Mouse (Mus musculus): Measurements from ENCODE around the gene Gpr161. TPM values are rescaled to one million over a fixed set of nuclear protein-coding genes. Genes with fewer than 3 reads are reported as not detected.

The Gpr161 gene
- polyA plus RNA-seq, 1 experiment from 2014 or later: 2.6 TPM

DNA sequence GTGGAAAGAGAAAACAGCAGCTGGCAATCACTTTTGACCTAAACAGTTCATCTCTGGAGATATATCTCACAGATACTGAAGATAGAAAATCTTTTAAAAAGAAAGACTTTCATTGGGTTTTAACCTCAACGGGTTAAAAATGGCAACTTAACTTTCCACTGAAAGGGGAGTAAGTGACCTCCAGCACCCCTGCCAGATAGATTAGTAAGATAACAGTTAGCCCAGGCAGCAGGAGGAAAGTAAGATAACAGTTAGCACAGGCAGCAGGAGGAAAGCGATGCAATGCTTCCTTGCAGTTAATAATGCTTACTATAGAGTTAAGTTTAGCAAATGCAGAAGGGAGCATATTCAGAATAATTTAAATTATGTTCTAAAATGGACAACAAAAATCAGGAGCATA is 60.8 kb downstream of the Gpr161 start:
- no peak overlapping the region for H3K27ac ChIP-seq (replicated peaks)
- WGBS: 77% methylated on average over 2 of the region's 2 CpGs
- peaks cover 6% of the 10 kb centered on the region for H3K36me3 ChIP-seq
- no peaks in the 10 kb centered on the region for H3K4me1 ChIP-seq
- H3K9me3 ChIP-seq (replicated peaks): no peaks in the 10 kb centered on the region
- no peak overlapping the region for H3K4me2 ChIP-seq
- H3K4me3 ChIP-seq (replicated peaks): no peak overlapping the region
- ATAC-seq (ENCODE audit: low FRiP score): no peak
- no peak overlapping the region for H3K9ac ChIP-seq (replicated peaks)
- H3K27me3 ChIP-seq (replicated peaks): no peaks in the 10 kb centered on the region

DNA sequence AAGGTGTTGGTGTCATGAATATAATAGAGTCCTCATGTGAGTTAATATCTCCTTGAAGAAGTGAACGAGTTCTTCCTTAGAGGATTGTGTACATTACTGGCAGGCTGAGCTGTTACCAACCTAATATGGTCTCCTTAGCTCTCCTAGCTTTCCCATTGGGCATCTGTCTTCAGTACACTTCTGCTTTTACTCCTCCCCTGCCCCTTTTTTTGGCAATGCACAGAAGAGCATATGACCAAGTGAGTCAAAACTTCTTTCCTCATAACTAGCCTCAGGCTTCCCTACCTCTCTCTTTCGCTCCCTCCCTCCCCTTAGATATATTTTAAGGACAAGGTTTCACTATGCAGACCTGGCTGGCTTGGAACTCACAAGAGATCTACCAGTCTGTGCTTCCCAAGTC is 67.7 kb downstream of the Gpr161 start:
- no peak for ATAC-seq (ENCODE audit: low FRiP score)
- H3K27ac ChIP-seq (replicated peaks): no peak overlapping the region
- 93% methylated on average over 2 of the region's 2 CpGs for WGBS
- no peak overlapping the region for H3K4me3 ChIP-seq (replicated peaks)
- no peaks in the 10 kb centered on the region for H3K9me3 ChIP-seq (replicated peaks)
- H3K27me3 ChIP-seq (replicated peaks): no peaks in the 10 kb centered on the region
- no peaks in the 10 kb centered on the region for H3K4me1 ChIP-seq
- H3K4me2 ChIP-seq: no peak overlapping the region
- H3K36me3 ChIP-seq: peaks cover 3% of the 10 kb centered on the region; the same call in 1 of the 2 replicates
- no peak overlapping the region for H3K9ac ChIP-seq (replicated peaks)

DNA sequence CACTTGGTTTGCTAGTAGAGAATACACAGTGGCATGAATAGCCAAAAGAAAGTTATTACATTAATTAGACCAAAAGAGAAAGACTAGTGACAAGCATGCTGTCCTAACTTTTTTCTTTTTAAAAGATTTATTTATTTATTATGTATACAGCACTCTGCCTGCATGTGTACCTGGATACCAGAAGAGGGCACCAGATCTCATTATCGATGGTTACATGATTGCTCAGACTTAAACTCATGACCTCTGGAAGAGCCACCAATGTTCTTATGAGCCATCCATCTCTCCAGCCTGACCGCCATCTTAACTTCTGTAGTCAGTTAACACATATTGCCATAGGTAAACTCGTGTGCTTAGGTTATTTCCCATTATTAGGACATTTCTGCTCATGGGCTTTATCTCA is 69.5 kb downstream of the Gpr161 start:
- H3K36me3 ChIP-seq: peaks cover 3% of the 10 kb centered on the region; the same call in 1 of the 2 replicates
- no peak overlapping the region for H3K27ac ChIP-seq (replicated peaks)
- H3K9ac ChIP-seq (replicated peaks): no peak overlapping the region
- no peaks in the 10 kb centered on the region for H3K27me3 ChIP-seq (replicated peaks)
- ATAC-seq (ENCODE audit: low FRiP score): no peak
- no peaks in the 10 kb centered on the region for H3K4me1 ChIP-seq
- no peak overlapping the region for H3K4me2 ChIP-seq
- H3K4me3 ChIP-seq (replicated peaks): no peak overlapping the region
- no peaks in the 10 kb centered on the region for H3K9me3 ChIP-seq (replicated peaks)
- 90% methylated on average over 3 of the region's 3 CpGs for WGBS

DNA sequence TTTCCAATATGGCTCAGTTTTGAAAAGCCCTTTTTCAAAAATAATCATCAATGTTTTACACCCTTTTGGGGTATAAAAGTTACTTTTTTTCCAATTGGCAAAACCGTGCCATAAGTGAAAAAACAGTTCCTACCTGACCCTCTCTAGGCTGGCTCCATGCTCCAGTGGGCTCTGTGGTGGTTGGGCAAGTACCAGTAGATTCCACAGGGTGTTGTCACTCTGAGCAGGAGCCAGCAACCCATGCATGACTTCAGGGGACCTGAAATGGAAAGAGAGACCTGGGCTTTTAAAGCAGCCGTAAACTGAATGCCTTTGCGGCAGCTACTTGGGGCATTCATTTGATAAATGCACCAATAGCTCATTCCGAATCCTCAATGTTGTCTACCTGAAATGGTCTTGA is 75.4 kb downstream of the Gpr161 start:
- 87% methylated on average over 4 of the region's 4 CpGs for WGBS
- H3K36me3 ChIP-seq: peaks cover 3% of the 10 kb centered on the region; the same call in 1 of the 2 replicates

DNA sequence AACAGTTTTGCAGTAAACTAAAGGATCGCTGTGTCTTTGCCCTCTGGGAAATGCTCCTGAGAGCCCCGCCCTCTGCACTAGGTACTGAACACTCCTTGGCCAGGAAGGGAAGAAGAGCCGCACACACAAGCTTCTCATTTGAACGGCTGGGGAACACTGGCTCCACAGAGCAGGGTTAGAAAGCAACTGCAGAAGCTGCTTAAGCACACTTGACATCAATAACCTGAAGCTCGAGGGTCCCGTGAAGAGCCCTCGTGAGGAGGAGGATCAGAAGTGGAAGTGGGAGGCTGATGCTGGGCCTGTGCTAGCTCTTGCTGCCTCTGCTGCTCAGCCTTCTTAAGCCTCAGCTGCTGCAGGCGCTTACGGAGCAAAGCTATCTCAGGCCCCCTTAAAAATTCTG is 78.2 kb downstream of the Gpr161 start:
- ATAC-seq (ENCODE audit: low FRiP score): no peak

More for the DNA sequence above, 75.4 kb downstream of the Gpr161 start:
- Histone ChIP-seq H3K4me2 (no peak overlapping the region), H3K9me3 (replicated peaks) (no peaks in the 10 kb centered on the region), H3K9ac (replicated peaks) (no peak overlapping the region), H3K27ac (replicated peaks) (no peak overlapping the region), H3K27me3 (replicated peaks) (no peaks in the 10 kb centered on the region), H3K4me3 (replicated peaks) (no peak overlapping the region), H3K4me1 (no peaks in the 10 kb centered on the region)
- no peak for ATAC-seq (ENCODE audit: low FRiP score)

More for the DNA sequence above, 78.2 kb downstream of the Gpr161 start:
- no peaks in the 10 kb centered on the region for H3K4me1 ChIP-seq
- H3K36me3 ChIP-seq: no peaks in the 10 kb centered on the region
- no peaks in the 10 kb centered on the region for H3K27me3 ChIP-seq (replicated peaks)
- H3K4me2 ChIP-seq: no peak overlapping the region
- 75% methylated on average over 9 of the region's 9 CpGs for WGBS
- H3K4me3 ChIP-seq (replicated peaks): no peak overlapping the region
- no peak overlapping the region for H3K9ac ChIP-seq (replicated peaks)
- no peak overlapping the region for H3K27ac ChIP-seq (replicated peaks)
- no peaks in the 10 kb centered on the region for H3K9me3 ChIP-seq (replicated peaks)

Other genes starting within 250 kb of the Gpr161 start
- gene Tbx19, start 135.0 kb upstream of the Gpr161 start, polyA plus RNA-seq (2015; fragmentation: Nextera tagmentation; extraction: Ambion mirVana): 0.36 TPM in 1 of 2 replicates, not detected in the other
- gene Sft2d2, start 101.4 kb upstream of the Gpr161 start, polyA plus RNA-seq (2015; fragmentation: Nextera tagmentation; extraction: Ambion mirVana): 4.4 and 7.9 TPM in 2 replicates
- gene Tiprl, start 58.8 kb upstream of the Gpr161 start, polyA plus RNA-seq (2015; fragmentation: Nextera tagmentation; extraction: Ambion mirVana): 126 and 138 TPM in 2 replicates
- gene Dcaf6, start 164.7 kb downstream of the Gpr161 start, polyA plus RNA-seq (2015; fragmentation: Nextera tagmentation; extraction: Ambion mirVana): 16.0 and 16.6 TPM in 2 replicates
- 216 and 252 TPM in 2 replicates for gene Mpc2, start 164.8 kb downstream of the Gpr161 start, polyA plus RNA-seq (2015; fragmentation: Nextera tagmentation; extraction: Ambion mirVana)
- 0.49 and 0.66 TPM in 2 replicates for gene Adcy10, start 189.4 kb downstream of the Gpr161 start, polyA plus RNA-seq (2015; fragmentation: Nextera tagmentation; extraction: Ambion mirVana)

All from neural tube, embryonic 15.5 days (tissue).